Mouse (Mus musculus) midbrain, embryonic 14.5 days (tissue): Measurements from ENCODE around the gene Trim28. TPM values are rescaled to one million over a fixed set of nuclear protein-coding genes. Genes with fewer than 3 reads are reported as not detected.

Experiments used
- ATAC-seq: fragments of 200-750 bp; cut with Nextera tagmentation; 2 replicates; pipeline ENCODE4 v1.8.0; 2017; ENCODE audit warnings: moderate number of reproducible peaks, moderate library complexity; ENCODE audit not compliant: low FRiP score, low TSS enrichment
- DNase-seq: peaks from one replicate; pipeline ENCODE4 v3.0.0-alpha.2; 2015
- H3K27ac ChIP-seq: fragments of 300-500 bp; sonication (generic); replicated peaks from 2 replicates; pipeline ENCODE4 v1.5.1; 2014; ENCODE audit warnings: mild to moderate bottlenecking, low read depth, low read length, moderate library complexity
- H3K27me3 ChIP-seq: fragments of 300-500 bp; sonication (generic); 2 replicates; pipeline ENCODE4 v1.6.1; 2014; ENCODE audit warnings: low read length, control low read depth, mixed read lengths; ENCODE audit not compliant: control insufficient read depth, insufficient read depth
- H3K36me3 ChIP-seq: fragments of 300-500 bp; sonication (generic); 2 replicates; pipeline ENCODE4 v1.6.1; 2014; ENCODE audit warnings: low read length, control low read depth; ENCODE audit not compliant: control insufficient read depth, insufficient read depth
- H3K4me1 ChIP-seq: fragments of 300-500 bp; sonication (generic); 2 replicates; pipeline ENCODE4 v1.6.1; 2014; ENCODE audit warnings: mild to moderate bottlenecking, antibody characterized with exemption, low read length, control low read depth; ENCODE audit not compliant: control insufficient read depth, insufficient read depth
- H3K4me2 ChIP-seq: fragments of 300-500 bp; sonication (generic); 2 replicates; pipeline ENCODE4 v1.6.1; 2014; ENCODE audit warnings: mild to moderate bottlenecking, low read length, moderate library complexity
- H3K4me3 ChIP-seq: fragments of 300-500 bp; sonication (generic); replicated peaks from 2 replicates; pipeline ENCODE4 v1.5.1; 2014; ENCODE audit warnings: low read depth, low read length
- H3K9ac ChIP-seq: fragments of 300-500 bp; sonication (generic); replicated peaks from 2 replicates; pipeline ENCODE4 v1.6.1; 2014; ENCODE audit warnings: mild to moderate bottlenecking, low read length, moderate library complexity
- H3K9me3 ChIP-seq: fragments of 300-500 bp; sonication (generic); 2 replicates; pipeline ENCODE4 v1.6.1; 2016; ENCODE audit warnings: low read length, control low read depth, mixed read lengths; ENCODE audit not compliant: control insufficient read depth
- WGBS: fragments of 180-500 bp; shearing (Covaris S2); extraction: QIAGEN DNeasy Blood & Tissue Kit; methylation state at CpG from one replicate; pipeline ENCODE4 v1.1.7; 2014; 5-methylcytosine and 5-hydroxymethylcytosine counted together
- polyA plus RNA-seq: library from polyadenylated mRNA; unstranded; fragments of >200 nt; fragmentation: Nextera tagmentation; extraction: Ambion mirVana; gene quantifications from 2 replicates; pipeline ENCODE4 v1.2.1, GENCODE M21; 2014

Gene Trim28
- 293 and 309 TPM in 2 replicates for polyA plus RNA-seq

DNA sequence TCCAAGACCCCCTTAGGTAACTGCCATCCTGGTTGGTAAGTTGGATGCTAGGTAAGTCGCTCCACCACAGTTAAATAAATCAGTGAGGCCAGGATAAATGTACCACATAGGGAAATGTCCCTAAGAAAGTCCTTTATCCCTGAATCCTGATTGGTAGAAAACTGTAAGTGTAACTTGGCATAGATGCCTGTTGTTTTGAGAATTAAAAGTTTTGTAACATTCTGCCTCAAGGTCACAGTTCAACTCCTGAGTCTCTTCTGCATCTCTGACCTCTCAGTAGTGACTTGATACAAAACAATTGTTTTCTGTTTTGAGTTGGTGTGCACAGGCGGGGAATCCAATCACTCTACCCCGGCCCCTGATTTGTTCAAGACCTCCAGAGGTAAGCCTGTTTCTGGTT is at the start of gene Trim28:
Trim28 (plus strand) TSS at position 264 of the 400 bp plus-strand sequence.
- ATAC-seq: no peak
- Histone ChIP-seq H3K9ac (no peak within 1 kb of the TSS), H3K4me3 (no peak within 1 kb of the TSS), H3K9me3 (no peaks in the 10 kb centered on the region), H3K36me3 (peaks cover 5% of the 10 kb centered on the region; the same call in 1 of the 2 replicates), H3K4me1 (no peaks in the 10 kb centered on the region), H3K27ac (no peak within 1 kb of the TSS), H3K27me3 (no peaks in the 10 kb centered on the region), H3K4me2 (no peak within 1 kb of the TSS)
- WGBS: 89% methylated on average over 3 of the region's 3 CpGs
- no peak for DNase-seq

DNA sequence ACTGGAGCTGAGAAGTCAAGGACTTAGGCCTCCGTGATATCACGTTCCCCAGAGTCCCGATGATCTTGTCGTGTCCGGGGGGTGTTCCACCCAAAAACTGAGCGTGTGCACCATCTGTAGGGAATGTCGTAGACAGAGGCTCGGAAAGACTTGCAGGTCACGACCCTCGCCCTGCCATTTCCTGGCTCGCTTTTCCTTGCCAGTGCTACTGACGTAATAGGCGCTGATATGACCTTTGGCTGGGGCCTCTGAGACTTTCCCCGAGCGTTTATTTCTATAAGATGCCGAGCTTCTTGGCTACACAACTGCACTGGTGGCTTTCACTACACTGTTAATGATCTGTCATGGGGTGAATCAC is 49.1 kb upstream of the Trim28 start:
- DNase-seq (no peak), ATAC-seq (no peak; the same call in 1 of the 2 replicates)
- Histone ChIP-seq H3K36me3 (no peaks in the 10 kb centered on the region), H3K27ac (peak overlapping the region; percentile 85), H3K4me1 (peaks cover 11% of the 10 kb centered on the region), H3K4me2 (peak overlapping the region; percentile 75), H3K27me3 (no peaks in the 10 kb centered on the region), H3K9ac (peak overlapping the region; percentile 57), H3K9me3 (no peaks in the 10 kb centered on the region), H3K4me3 (peak overlapping the region; percentile 40)
- WGBS: 14% methylated on average over 16 of the region's 16 CpGs

DNA sequence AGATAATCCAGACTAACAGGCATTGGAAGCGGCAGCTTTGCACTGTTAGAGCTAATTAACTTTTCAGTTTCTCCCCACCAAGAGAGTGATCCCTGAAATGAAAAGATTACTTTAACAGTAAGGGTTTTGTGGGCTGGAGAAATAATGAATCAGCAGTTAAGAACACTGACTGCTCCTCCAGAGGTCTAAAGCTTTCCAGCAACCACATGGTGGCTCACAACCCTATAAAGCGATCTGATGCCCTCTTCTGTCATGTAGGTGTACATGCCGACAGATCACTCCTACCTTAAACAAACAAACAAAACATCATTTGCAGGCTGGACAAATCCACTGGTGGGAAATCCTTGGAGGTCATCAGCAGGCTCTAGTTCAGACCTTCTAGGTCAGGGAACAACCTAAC is 44.0 kb upstream of the Trim28 start:
- Histone ChIP-seq H3K36me3 (no peaks in the 10 kb centered on the region), H3K27ac (no peak overlapping the region), H3K4me1 (peaks cover 5% of the 10 kb centered on the region), H3K4me3 (no peak overlapping the region), H3K9me3 (no peaks in the 10 kb centered on the region), H3K9ac (no peak overlapping the region), H3K4me2 (no peak overlapping the region), H3K27me3 (no peaks in the 10 kb centered on the region)
- ATAC-seq: no peak
- 61% methylated on average over 3 of the region's 3 CpGs for WGBS
- DNase-seq: no peak

DNA sequence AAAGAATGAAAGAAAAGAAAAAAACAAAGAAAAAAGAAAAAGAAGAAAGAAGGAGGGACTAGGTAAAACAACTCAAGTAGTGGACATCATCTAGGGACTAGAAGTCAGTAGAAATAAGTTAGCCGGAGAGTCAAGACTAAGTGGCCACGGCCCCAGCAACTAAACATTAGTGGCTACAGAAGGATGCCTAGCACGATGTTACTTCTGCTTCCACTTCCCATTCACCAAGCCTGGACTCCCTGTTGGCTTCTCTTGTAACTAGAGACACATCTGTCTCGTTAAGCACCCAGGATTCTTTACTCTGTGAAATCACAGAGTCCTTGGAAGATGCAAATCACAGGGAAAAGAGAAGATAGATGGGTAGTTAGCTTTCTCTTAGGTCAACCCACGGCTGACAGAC is 41.4 kb upstream of the Trim28 start:
- Histone ChIP-seq H3K4me2 (no peak overlapping the region), H3K4me1 (0 out of 2 replicates have a peak, but pooled peaks cover 3% of the 10 kb centered on the region), H3K4me3 (no peak overlapping the region), H3K27ac (no peak overlapping the region), H3K9ac (no peak overlapping the region), H3K36me3 (no peaks in the 10 kb centered on the region), H3K27me3 (no peaks in the 10 kb centered on the region), H3K9me3 (no peaks in the 10 kb centered on the region)
- WGBS: 74% methylated on average over 5 of the region's 5 CpGs
- ATAC-seq (no peak), DNase-seq (no peak)

DNA sequence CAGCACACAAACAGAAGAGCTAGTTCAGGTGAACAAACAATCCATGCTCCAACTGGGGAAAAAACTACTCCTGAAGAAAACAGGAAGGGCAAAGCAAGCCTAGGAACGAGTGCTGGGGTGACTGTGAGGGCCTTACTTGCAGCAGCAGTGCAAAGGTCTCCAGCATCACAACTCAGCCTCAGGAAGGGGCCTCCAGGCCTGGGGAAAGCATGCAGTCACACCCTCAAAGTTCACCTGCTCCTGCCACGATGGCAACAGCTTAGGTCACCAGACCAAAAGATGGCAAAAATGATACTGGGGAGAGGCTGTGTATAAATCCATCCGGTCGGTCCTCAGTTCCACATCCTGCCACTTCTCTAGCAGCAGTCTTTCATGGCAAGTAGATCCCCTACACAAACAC is 40.0 kb upstream of the Trim28 start:
- no peak overlapping the region for H3K27ac ChIP-seq
- ATAC-seq (no peak), DNase-seq (no peak)
- no peak overlapping the region for H3K9ac ChIP-seq
- no peak overlapping the region for H3K4me2 ChIP-seq
- no peaks in the 10 kb centered on the region for H3K27me3 ChIP-seq
- H3K36me3 ChIP-seq: no peaks in the 10 kb centered on the region
- 85% methylated on average over 4 of the region's 4 CpGs for WGBS
- H3K4me1 ChIP-seq: 0 out of 2 replicates have a peak, but pooled peaks cover 3% of the 10 kb centered on the region
- H3K4me3 ChIP-seq: no peak overlapping the region
- no peaks in the 10 kb centered on the region for H3K9me3 ChIP-seq

DNA sequence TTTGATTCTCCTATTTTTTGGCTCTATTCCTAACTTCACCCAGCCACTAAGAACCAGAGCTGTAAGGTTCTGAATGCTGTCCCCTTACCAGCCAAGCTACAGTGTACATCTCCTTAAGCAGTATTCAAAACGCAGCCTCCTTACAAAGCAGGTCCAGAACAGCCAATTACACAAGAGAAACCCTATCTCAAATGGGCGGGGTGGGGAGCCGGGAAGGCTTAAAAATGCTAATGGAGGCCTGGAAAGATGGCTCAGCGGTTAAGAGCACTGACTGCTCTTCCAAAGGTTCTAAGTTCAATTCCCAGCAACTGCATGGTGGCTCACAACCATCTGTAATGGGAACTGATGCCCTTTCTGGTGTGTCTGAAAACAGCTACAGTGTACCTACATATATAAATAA is 39.2 kb upstream of the Trim28 start:
- Histone ChIP-seq H3K36me3 (no peaks in the 10 kb centered on the region), H3K4me1 (peaks cover 6% of the 10 kb centered on the region; the same call in 1 of the 2 replicates), H3K9me3 (no peaks in the 10 kb centered on the region), H3K27ac (no peak overlapping the region), H3K9ac (no peak overlapping the region), H3K27me3 (no peaks in the 10 kb centered on the region), H3K4me3 (no peak overlapping the region), H3K4me2 (no peak overlapping the region)
- WGBS: 15% methylated on average over 4 of the region's 4 CpGs
- DNase-seq (no peak), ATAC-seq (no peak)

DNA sequence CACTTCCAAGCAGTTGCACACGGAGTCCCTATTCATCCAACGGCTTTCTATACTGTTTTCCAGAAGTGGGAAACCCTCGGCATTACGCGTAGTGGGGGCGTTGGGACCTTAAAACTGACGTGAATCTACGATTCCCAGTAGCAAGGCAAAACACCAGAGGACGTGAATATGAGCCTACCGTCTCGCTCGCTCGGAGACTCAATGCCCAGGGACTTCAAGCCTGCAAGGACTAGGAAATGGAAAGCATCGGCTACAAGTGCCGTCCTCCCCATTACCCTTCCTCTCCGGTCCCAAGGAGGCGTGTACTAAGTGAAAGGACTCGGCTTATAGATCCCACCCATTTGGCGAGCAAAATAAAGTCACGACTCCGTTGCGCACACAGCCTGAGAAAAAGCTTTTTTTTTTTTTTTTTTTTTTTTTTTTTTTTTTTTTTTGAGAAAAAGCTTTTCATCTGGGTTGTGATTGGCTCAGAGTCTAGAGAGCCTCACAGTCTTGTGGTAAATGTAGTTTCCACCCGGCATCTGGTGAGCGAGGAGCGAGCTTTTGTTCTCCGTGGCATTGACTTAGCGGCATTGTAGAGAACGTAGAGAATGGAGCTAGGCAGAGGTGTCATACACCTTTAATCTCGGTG is 37.3 kb upstream of the Trim28 start:
- peaks cover 13% of the 10 kb centered on the region for H3K4me1 ChIP-seq
- 3% methylated on average over 29 of the region's 29 CpGs for WGBS
- no peaks in the 10 kb centered on the region for H3K9me3 ChIP-seq
- H3K4me2 ChIP-seq: peak overlapping the region; percentile 61
- ATAC-seq (peak; percentile 78), DNase-seq (peak; percentile 88)
- no peaks in the 10 kb centered on the region for H3K27me3 ChIP-seq
- H3K4me3 ChIP-seq: peak overlapping the region; percentile 47
- H3K27ac ChIP-seq: peak overlapping the region; percentile 81
- peak overlapping the region; percentile 51 for H3K9ac ChIP-seq
- H3K36me3 ChIP-seq: no peaks in the 10 kb centered on the region

DNA sequence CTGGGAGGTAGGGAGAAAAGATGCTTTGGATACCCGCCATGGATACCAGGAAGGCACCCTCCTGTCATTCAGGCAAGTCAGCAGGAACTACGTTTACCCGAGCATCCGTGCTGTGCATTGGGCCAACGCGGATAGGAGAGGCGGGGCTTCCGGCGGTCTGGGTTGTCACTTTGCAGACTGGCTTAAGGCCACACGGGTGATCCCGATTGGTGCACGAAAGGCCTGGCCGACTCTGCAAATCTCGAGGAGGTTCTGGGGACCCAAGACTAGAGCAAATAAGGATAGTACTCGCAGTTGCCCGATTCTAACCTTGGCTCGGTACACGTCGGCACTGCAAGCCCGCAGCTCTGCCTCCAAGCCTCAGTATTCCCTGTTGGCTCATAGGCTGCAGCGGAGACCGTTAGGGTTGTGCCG is 33.2 kb upstream of the Trim28 start, which contains the start of gene Zfp324:
Zfp324 (plus strand) TSS at position 161 of the 414 bp plus-strand sequence.
- Histone ChIP-seq H3K9me3 (no peaks in the 10 kb centered on the region), H3K4me1 (peaks cover 22% of the 10 kb centered on the region), H3K9ac (peak within 1 kb of the TSS; percentile 95), H3K27me3 (no peaks in the 10 kb centered on the region), H3K4me2 (peak within 1 kb of the TSS; percentile 93), H3K4me3 (peak within 1 kb of the TSS; percentile 89), H3K36me3 (peaks cover 22% of the 10 kb centered on the region), H3K27ac (peak within 1 kb of the TSS; percentile 91)
- ATAC-seq (peak; percentile 93), DNase-seq (peak; percentile 93)
- under 1% methylated on average over 23 of the region's 23 CpGs for WGBS
